Mouse (Mus musculus): ENCODE measurements around the gene Zfp322a. TPM values are rescaled to one million over a fixed set of nuclear protein-coding genes. Genes with fewer than 3 reads are reported as not detected.
"Not testable (repeated sequence)": the region's sequence is repeated elsewhere in the genome, so short reads cannot be mapped to it uniquely, and the experiment has no call there.

Gene Zfp322a
- polyA plus RNA-seq, 1 experiment: 14.6 TPM

- no peak for TF ChIP-seq CTCF (IDR thresholded peaks at IDR 0.05; ENCODE audit: borderline replicate concordance, insufficient read depth, low read depth, low read length)
- no peak for TF ChIP-seq POLR2A (IDR thresholded peaks at IDR 0.05; ENCODE audit: borderline replicate concordance, insufficient read depth, low read length)
- WGBS: 65% methylated on average over 1 of the region's 1 CpGs
These were observed 14.1 kb upstream of the Zfp322a start for GRCm38 (mm10) chr13:23383127-23383526.

GRCm38 (mm10) chr13:23372433-23372832 lies 3.4 kb upstream of the Zfp322a start:
- no peaks in the 10 kb centered on the region; the same call in 1 of the 2 replicates for H3K4me1 ChIP-seq (ENCODE audit: control insufficient read depth, insufficient read depth, low read length)
- no peak for DNase-seq
- H3K4me3 ChIP-seq (replicated peaks; ENCODE audit: insufficient read depth, low read depth, low read length): no peak overlapping the region
- WGBS: 44% methylated on average over 1 of the region's 1 CpGs
- H3K27me3 ChIP-seq (ENCODE audit: control insufficient read depth, insufficient read depth, low read length): no peaks in the 10 kb centered on the region
- H3K27ac ChIP-seq (ENCODE audit: insufficient read depth, low read length): no peak overlapping the region
- TF ChIP-seq POLR2A (IDR thresholded peaks at IDR 0.05; ENCODE audit: borderline replicate concordance, insufficient read depth, low read length) (no peak), CTCF (IDR thresholded peaks at IDR 0.05; ENCODE audit: borderline replicate concordance, insufficient read depth, low read depth, low read length) (no peak)

More at GRCm38 (mm10) chr13:23383127-23383526, 14.1 kb upstream of the Zfp322a start:
- Histone ChIP-seq H3K4me3 (replicated peaks; ENCODE audit: insufficient read depth, low read depth, low read length) (no peak overlapping the region), H3K27ac (ENCODE audit: insufficient read depth, low read length) (no peak overlapping the region), H3K4me1 (ENCODE audit: control insufficient read depth, insufficient read depth, low read length) (no peaks in the 10 kb centered on the region), H3K27me3 (ENCODE audit: control insufficient read depth, insufficient read depth, low read length) (no peaks in the 10 kb centered on the region; the same call in 1 of the 2 replicates)
- DNase-seq: no peak

GRCm38 (mm10) chr13:23370075-23370474 lies 1.1 kb upstream of the Zfp322a start:
- 93% methylated on average over 4 of the region's 4 CpGs for WGBS
- no peak for TF ChIP-seq POLR2A (IDR thresholded peaks at IDR 0.05; ENCODE audit: borderline replicate concordance, insufficient read depth, low read length)
- no peak for TF ChIP-seq CTCF (IDR thresholded peaks at IDR 0.05; ENCODE audit: borderline replicate concordance, insufficient read depth, low read depth, low read length)
- DNase-seq: no peak
- no peak overlapping the region for H3K27ac ChIP-seq (ENCODE audit: insufficient read depth, low read length)
- H3K27me3 ChIP-seq (ENCODE audit: control insufficient read depth, insufficient read depth, low read length): no peaks in the 10 kb centered on the region
- peak overlapping the region; percentile 7 for H3K4me3 ChIP-seq (replicated peaks; ENCODE audit: insufficient read depth, low read depth, low read length)
- H3K4me1 ChIP-seq (ENCODE audit: control insufficient read depth, insufficient read depth, low read length): no peaks in the 10 kb centered on the region; the same call in 1 of the 2 replicates

- peak overlapping the region; percentile 58 for H3K4me3 ChIP-seq (replicated peaks; ENCODE audit: insufficient read depth, low read depth, low read length)
- H3K27ac ChIP-seq (ENCODE audit: insufficient read depth, low read length): no peak overlapping the region
- DNase-seq: no peak
- TF ChIP-seq CTCF (IDR thresholded peaks at IDR 0.05; ENCODE audit: borderline replicate concordance, insufficient read depth, low read depth, low read length): no peak
- no peak for TF ChIP-seq POLR2A (IDR thresholded peaks at IDR 0.05; ENCODE audit: borderline replicate concordance, insufficient read depth, low read length)
- H3K4me1 ChIP-seq (ENCODE audit: control insufficient read depth, insufficient read depth, low read length): no peaks in the 10 kb centered on the region; the same call in 1 of the 2 replicates
- under 1% methylated on average over 10 of the region's 10 CpGs for WGBS
- no peaks in the 10 kb centered on the region for H3K27me3 ChIP-seq (ENCODE audit: control insufficient read depth, insufficient read depth, low read length)
These were observed 385 bp upstream of the Zfp322a start for GRCm38 (mm10) chr13:23369421-23369765.

GRCm38 (mm10) chr13:23361536-23361935 lies 7.5 kb downstream of the Zfp322a start:
- Histone ChIP-seq H3K27ac (ENCODE audit: insufficient read depth, low read length) (no peak overlapping the region), H3K4me3 (replicated peaks; ENCODE audit: insufficient read depth, low read depth, low read length) (no peak overlapping the region), H3K27me3 (ENCODE audit: control insufficient read depth, insufficient read depth, low read length) (no peaks in the 10 kb centered on the region), H3K4me1 (ENCODE audit: control insufficient read depth, insufficient read depth, low read length) (no peaks in the 10 kb centered on the region)
- WGBS: 83% methylated on average over 4 of the region's 4 CpGs
- DNase-seq: no peak
- no peak for TF ChIP-seq POLR2A (IDR thresholded peaks at IDR 0.05; ENCODE audit: borderline replicate concordance, insufficient read depth, low read length)
- no peak for TF ChIP-seq CTCF (IDR thresholded peaks at IDR 0.05; ENCODE audit: borderline replicate concordance, insufficient read depth, low read depth, low read length)

GRCm38 (mm10) chr13:23354541-23354940 lies 14.5 kb downstream of the Zfp322a start:
- not testable (repeated sequence) for DNase-seq; H3K27ac ChIP-seq (ENCODE audit: insufficient read depth, low read length); H3K27me3 ChIP-seq (ENCODE audit: control insufficient read depth, insufficient read depth, low read length); H3K4me1 ChIP-seq (ENCODE audit: control insufficient read depth, insufficient read depth, low read length); H3K4me3 ChIP-seq (replicated peaks; ENCODE audit: insufficient read depth, low read depth, low read length)
- WGBS: 90% methylated on average over 5 of the region's 5 CpGs

GRCm38 (mm10) chr13:23317305-23317889 lies 51.6 kb downstream of the Zfp322a start:
- WGBS: 14% methylated on average over 18 of the region's 18 CpGs
- H3K27me3 ChIP-seq (ENCODE audit: control insufficient read depth, insufficient read depth, low read length): no peaks in the 10 kb centered on the region; the same call in 1 of the 2 replicates
- DNase-seq: no peak
- no peaks in the 10 kb centered on the region for H3K4me1 ChIP-seq (ENCODE audit: control insufficient read depth, insufficient read depth, low read length)
- H3K27ac ChIP-seq (ENCODE audit: insufficient read depth, low read length): no peak overlapping the region
- no peak for TF ChIP-seq POLR2A (IDR thresholded peaks at IDR 0.05; ENCODE audit: borderline replicate concordance, insufficient read depth, low read length)
- TF ChIP-seq CTCF (IDR thresholded peaks at IDR 0.05; ENCODE audit: borderline replicate concordance, insufficient read depth, low read depth, low read length): no peak
- H3K4me3 ChIP-seq (replicated peaks; ENCODE audit: insufficient read depth, low read depth, low read length): no peak overlapping the region

- 2% methylated on average over 42 of the region's 42 CpGs for WGBS
- H3K4me1 ChIP-seq (ENCODE audit: control insufficient read depth, insufficient read depth, low read length): no peaks in the 10 kb centered on the region
- H3K4me3 ChIP-seq (replicated peaks; ENCODE audit: insufficient read depth, low read depth, low read length): no peak overlapping the region
- H3K27ac ChIP-seq (ENCODE audit: insufficient read depth, low read length): no peak overlapping the region
- DNase-seq: no peak
- H3K27me3 ChIP-seq (ENCODE audit: control insufficient read depth, insufficient read depth, low read length): peaks cover 4% of the 10 kb centered on the region; the same call in 1 of the 2 replicates
- TF ChIP-seq CTCF (IDR thresholded peaks at IDR 0.05; ENCODE audit: borderline replicate concordance, insufficient read depth, low read depth, low read length) (no peak), POLR2A (IDR thresholded peaks at IDR 0.05; ENCODE audit: borderline replicate concordance, insufficient read depth, low read length) (no peak)
These were observed 55.9 kb downstream of the Zfp322a start for GRCm38 (mm10) chr13:23312909-23313669.
